Mouse (Mus musculus): ENCODE data around the gene Gm20518.

GRCm38 (mm10) chr16:17830385-17831178 lies 60.9 kb downstream of the Gm20518 start:
- TF ChIP-seq POLR2A (IDR thresholded peaks at IDR 0.05; ENCODE audit: insufficient read length, low read depth): no peak
- TF ChIP-seq E2F4 (IDR thresholded peaks at IDR 0.05; ENCODE audit: insufficient read depth): no peak
- TF ChIP-seq USF1 (IDR thresholded peaks at IDR 0.05; ENCODE audit: low read depth): no peak
- no peak for TF ChIP-seq CEBPB (IDR thresholded peaks at IDR 0.05; ENCODE audit: insufficient read depth, poor library complexity, severe bottlenecking)
- no peak for TF ChIP-seq TCF3 (IDR thresholded peaks at IDR 0.05; ENCODE audit: insufficient read length, low read depth)
- TF ChIP-seq MYOG (IDR thresholded peaks at IDR 0.05; ENCODE audit: control insufficient read depth in 1 of 3, insufficient read depth in 1 of 3, insufficient read length in 2 of 3, low read depth in 2 of 3): no peak
- no peak for TF ChIP-seq MAX (IDR thresholded peaks at IDR 0.05; ENCODE audit: low read depth)
- TF ChIP-seq SRF (IDR thresholded peaks at IDR 0.05; ENCODE audit: control insufficient read depth, insufficient read length, low read depth): no peak
- TF ChIP-seq TCF12 (IDR thresholded peaks at IDR 0.05; ENCODE audit: insufficient read depth, poor library complexity, severe bottlenecking): no peak
- TF ChIP-seq POLR2AphosphoS2 (IDR thresholded peaks at IDR 0.05; ENCODE audit: insufficient read length, low read depth): no peak
- TF ChIP-seq REST (IDR thresholded peaks at IDR 0.05; ENCODE audit: insufficient read depth, insufficient read length): no peak
